Mouse (Mus musculus) CH12.LX (cell line): ENCODE data around the gene Slc44a5. TPM values are rescaled to one million over a fixed set of nuclear protein-coding genes. Genes with fewer than 3 reads are reported as not detected.

Experiments
- DNase-seq: peaks from one replicate; pipeline ENCODE4 v3.0.0-alpha.2; 2013; ENCODE audit errors: extremely low read depth
- H3K27ac ChIP-seq: 2 replicates; pipeline ENCODE4 v1.5.1; 2012; ENCODE audit warnings: low read depth, mild to moderate bottlenecking, control low read depth, moderate library complexity; ENCODE audit not compliant: insufficient read depth
- H3K27me3 ChIP-seq: replicated peaks from 2 replicates; pipeline ENCODE3; 2012; ENCODE audit warnings: inconsistent platforms
- H3K36me3 ChIP-seq, 2 experiments: replicated peaks in 1 of 2; 2 replicates each; pipeline versions ENCODE3 to v1.6.1; 2012; ENCODE audit warnings: inconsistent platforms in 1 of 2, low read length in 1 of 2, mild to moderate bottlenecking in 1 of 2, mixed read lengths in 1 of 2, moderate library complexity in 1 of 2; ENCODE audit not compliant: control insufficient read depth in 1 of 2, insufficient read depth in 1 of 2
- H3K4me1 ChIP-seq, 2 experiments: 2 replicates each; pipeline ENCODE4 v1.6.1; 2012; ENCODE audit warnings: inconsistent platforms in 1 of 2, moderate library complexity in 1 of 2; ENCODE audit not compliant: insufficient read depth in 2 of 2, control insufficient read depth in 1 of 2
- H3K4me2 ChIP-seq: 2 replicates; pipeline ENCODE4 v1.6.1; 2012; ENCODE audit warnings: low read depth, mild to moderate bottlenecking, control low read depth; ENCODE audit not compliant: poor library complexity, insufficient read depth, severe bottlenecking
- H3K4me3 ChIP-seq, 3 experiments: fragments of 150-350 bp in 1 of 3; sonication (generic) in 1 of 3; replicated peaks in 1 of 3; 2 replicates each; pipeline versions ENCODE3 to v1.5.1; 2011 to 2012; ENCODE audit warnings: low read depth in 2 of 3, low read length in 2 of 3, mild to moderate bottlenecking in 2 of 3, moderate library complexity in 2 of 3, control low read depth in 1 of 3, improper control_type of control experiment in 1 of 3, inconsistent platforms in 1 of 3, mixed read lengths in 1 of 3; ENCODE audit not compliant: poor library complexity in 1 of 3
- H3K79me2 ChIP-seq: replicated peaks from 2 replicates; pipeline ENCODE4 v1.6.1; 2012; ENCODE audit warnings: mild to moderate bottlenecking, moderate library complexity; ENCODE audit not compliant: control insufficient read depth, poor library complexity, insufficient read depth, severe bottlenecking; ENCODE audit errors: extremely low read depth
- H3K9ac ChIP-seq: 2 replicates; pipeline ENCODE4 v1.6.1; 2012; ENCODE audit warnings: low read depth, mild to moderate bottlenecking, control low read depth, moderate library complexity; ENCODE audit not compliant: insufficient read depth
- H3K9me3 ChIP-seq: replicated peaks from 2 replicates; pipeline ENCODE3; 2012; ENCODE audit warnings: low read length, inconsistent platforms, mixed read lengths
- CHD1 ChIP-seq: IDR thresholded peaks from 2 replicates; pipeline ENCODE4 v1.6.1; 2012; ENCODE audit warnings: low read depth, low read length, improper control_type of control experiment, inconsistent platforms
- CHD2 ChIP-seq: IDR thresholded peaks from 2 replicates; pipeline ENCODE4 v1.6.1; 2011; ENCODE audit warnings: low read length, improper control_type of control experiment
- CTCF ChIP-seq, 2 experiments: IDR thresholded peaks in 1 of 2; conservative IDR thresholded peaks in 1 of 2; 2 replicates each; pipeline ENCODE4 v1.5.1; 2011 to 2012; ENCODE audit warnings: low read depth in 2 of 2, low read length in 2 of 2, improper control_type of control experiment in 1 of 2, inconsistent platforms in 1 of 2, mild to moderate bottlenecking in 1 of 2, moderate library complexity in 1 of 2
- ELF1 ChIP-seq: IDR thresholded peaks from 2 replicates; pipeline ENCODE4 v1.6.1; 2014; ENCODE audit warnings: low read depth, mild to moderate bottlenecking, inconsistent platforms, low read length, improper control_type of control experiment
- ETS1 ChIP-seq: conservative IDR thresholded peaks from 2 replicates; pipeline ENCODE4 v1.6.1; 2012; ENCODE audit warnings: low read depth, mild to moderate bottlenecking, inconsistent platforms, low read length, improper control_type of control experiment, moderate library complexity
- GABPA ChIP-seq: IDR thresholded peaks from 2 replicates; pipeline ENCODE4 v1.6.1; 2012; ENCODE audit warnings: low read depth, low read length, improper control_type of control experiment, inconsistent platforms; ENCODE audit not compliant: insufficient replicate concordance
- KAT2A ChIP-seq: IDR thresholded peaks from 2 replicates; pipeline ENCODE4 v1.6.1; 2012; ENCODE audit warnings: low read length, improper control_type of control experiment, inconsistent platforms; ENCODE audit not compliant: insufficient replicate concordance
- MAX ChIP-seq: IDR thresholded peaks from 2 replicates; pipeline ENCODE4 v1.6.1; 2011; ENCODE audit warnings: low read length, improper control_type of control experiment
- MYC ChIP-seq: IDR thresholded peaks from 2 replicates; pipeline ENCODE4 v1.6.1; 2011; ENCODE audit warnings: low read depth, mild to moderate bottlenecking, improper control_type of control experiment, low read length
- NELFE ChIP-seq: IDR thresholded peaks from 2 replicates; pipeline ENCODE4 v1.6.1; 2011; ENCODE audit warnings: low read depth, low read length, improper control_type of control experiment
- PAX5 ChIP-seq: IDR thresholded peaks from 2 replicates; pipeline ENCODE4 v1.6.1; 2012; ENCODE audit warnings: low read length, inconsistent platforms, mixed read lengths
- POLR2A ChIP-seq: IDR thresholded peaks from 2 replicates; pipeline ENCODE4 v1.6.1; 2011; ENCODE audit warnings: low read depth, mild to moderate bottlenecking, improper control_type of control experiment, low read length
- POLR2AphosphoS2 ChIP-seq: IDR thresholded peaks from 2 replicates; pipeline ENCODE4 v1.6.1; 2011; ENCODE audit warnings: low read depth, low read length, improper control_type of control experiment
- USF1 ChIP-seq: IDR thresholded peaks from 2 replicates; pipeline ENCODE4 v1.6.1; 2014; ENCODE audit warnings: low read depth, mild to moderate bottlenecking, inconsistent platforms, low read length, improper control_type of control experiment
- USF2 ChIP-seq: conservative IDR thresholded peaks from 2 replicates; pipeline ENCODE4 v1.6.1; 2011; ENCODE audit warnings: low read depth, low read length, improper control_type of control experiment
- ZKSCAN1 ChIP-seq: IDR thresholded peaks from 2 replicates; pipeline ENCODE4 v1.6.1; 2012; ENCODE audit warnings: low read depth, inconsistent platforms, low read length, improper control_type of control experiment, borderline replicate concordance
- ZMIZ1 ChIP-seq: IDR thresholded peaks from 2 replicates; pipeline ENCODE4 v1.6.1; 2012; ENCODE audit warnings: low read depth, mild to moderate bottlenecking, inconsistent platforms, low read length, improper control_type of control experiment
- ZNF384 ChIP-seq: IDR thresholded peaks from 2 replicates; pipeline ENCODE4 v1.6.1; 2012; ENCODE audit warnings: low read depth, low read length, improper control_type of control experiment, inconsistent platforms
- dilution Hi-C: fragments of 300-500 bp; cut with MboI; formaldehyde crosslinking; loops from 2 replicates; pipeline ENCODE4 v1.14.3; 2020; ENCODE audit warnings: low sequenced_read_pairs; ENCODE audit not compliant: extremely low pct_unique_long_range_greater_than_20kb, extremely low pct_ligation_motif_present
- in situ Hi-C: fragments of 300-500 bp; cut with MboI; formaldehyde crosslinking; loops from 3 replicates; pipeline ENCODE4 v1.14.3; 2019; ENCODE audit warnings: low sequenced_read_pairs, low pct_ligation_motif_present, low pct_unique_long_range_greater_than_20kb, mixed read lengths
- polyA plus RNA-seq: library from polyadenylated mRNA; unstranded; fragments of >175 nt; gene quantifications from 2 replicates; pipeline ENCODE4 v1.2.1, GENCODE M21; 2012; ENCODE audit warnings: low read depth; ENCODE audit not compliant: insufficient read length
- total RNA-seq, 2 experiments: library from RNA; depleted of rRNA; stranded (reverse); fragments of 300-350 nt in 1 of 2; fragments of >200 nt in 1 of 2; gene quantifications; 2 replicates each; pipeline ENCODE4 v1.2.3; 2012 to 2014

The Slc44a5 gene
- total and polyA plus RNA-seq, 3 experiments = not detected

DNA sequence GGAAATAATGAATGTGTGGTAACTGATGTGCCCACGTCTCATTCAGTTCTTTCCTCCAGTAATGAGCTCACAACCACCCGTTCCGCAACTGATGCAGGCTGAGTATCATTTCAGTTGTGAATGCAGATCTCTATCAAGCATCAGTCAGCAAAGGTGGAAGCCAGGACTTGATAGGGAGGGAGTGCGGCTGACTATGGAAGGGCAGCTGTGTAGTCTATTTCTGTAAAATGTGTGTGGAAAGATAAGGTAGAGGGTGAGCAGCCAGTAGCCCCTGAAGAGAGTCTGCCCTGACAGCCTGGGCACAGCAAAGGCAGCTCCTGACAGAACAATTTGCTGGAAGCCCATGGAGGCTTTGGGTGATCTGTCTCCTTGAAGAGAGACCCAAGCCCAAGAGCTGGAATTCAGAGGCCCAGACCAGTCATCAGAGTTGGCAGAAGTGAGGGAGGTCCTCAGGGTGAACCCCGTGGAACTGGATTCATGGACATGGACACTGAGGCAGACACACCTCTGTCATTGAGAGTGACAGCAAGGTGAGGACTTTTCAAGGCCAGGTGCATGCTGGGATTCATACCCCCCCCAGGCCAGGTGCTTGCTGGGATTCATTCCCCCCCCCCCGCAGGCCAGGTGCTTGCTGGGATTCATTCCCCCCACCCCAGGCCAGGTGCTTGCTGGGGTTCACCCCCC lies 157.3 kb downstream of the Slc44a5 start:
- H3K9me3 ChIP-seq = no peaks in the 10 kb centered on the region
- no peak for DNase-seq
- no peaks in the 10 kb centered on the region for H3K79me2 ChIP-seq
- no peak overlapping the region for H3K9ac ChIP-seq
- no peak overlapping the region for H3K4me3 ChIP-seq
- no peaks in the 10 kb centered on the region for H3K27me3 ChIP-seq
- dilution Hi-C loops (no loop called here), in situ Hi-C loops (no loop called here)
- no peaks in the 10 kb centered on the region for H3K36me3 ChIP-seq
- H3K27ac ChIP-seq = no peak overlapping the region
- TF ChIP-seq CHD1 (no peak), ZKSCAN1 (no peak), CHD2 (no peak), KAT2A (no peak), USF1 (no peak), USF2 (no peak), MAX (no peak), ETS1 (no peak), POLR2AphosphoS2 (no peak), ZNF384 (no peak), PAX5 (no peak), POLR2A (no peak), ZMIZ1 (no peak), ELF1 (no peak), CTCF (conservative IDR thresholded peaks at IDR 0.05 in 1 of 2, IDR thresholded peaks at IDR 0.05 in 1 of 2; ENCODE audit: low read depth in 2 of 2, low read length in 2 of 2) (no peak), GABPA (no peak)
- H3K4me1 ChIP-seq = peaks cover 0 to 9% of the 10 kb centered on the region in 2 experiments; a peak in 3 of 4 replicates
- no peak overlapping the region for H3K4me2 ChIP-seq

DNA sequence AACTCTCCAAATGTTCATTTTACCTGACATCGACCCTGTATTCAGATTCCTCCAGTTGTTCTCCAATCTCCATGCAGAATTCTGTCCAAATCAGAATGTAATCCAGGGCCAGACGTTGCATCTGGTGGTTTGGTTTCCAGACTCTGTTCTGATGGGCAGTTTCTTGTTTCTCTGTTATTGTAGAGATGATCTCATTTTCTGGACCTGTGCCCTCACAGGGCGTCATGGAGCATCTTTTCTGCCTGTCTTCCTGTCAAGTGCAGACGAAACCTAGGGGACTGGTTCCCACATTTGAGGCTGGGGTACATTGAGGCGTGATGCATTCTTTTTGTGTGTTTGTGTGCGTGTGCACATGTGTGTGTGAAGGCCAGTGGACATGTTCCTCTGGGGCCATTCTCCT lies 160.8 kb downstream of the Slc44a5 start:
- Histone ChIP-seq H3K4me3 (no peak overlapping the region), H3K36me3 (no peaks in the 10 kb centered on the region), H3K27me3 (no peaks in the 10 kb centered on the region), H3K9me3 (no peaks in the 10 kb centered on the region), H3K27ac (no peak overlapping the region), H3K4me1 (peaks cover 0 to 15% of the 10 kb centered on the region in 2 experiments; a peak in 3 of 4 replicates), H3K9ac (no peak overlapping the region), H3K4me2 (no peak overlapping the region; the same call in 1 of the 2 replicates), H3K79me2 (no peaks in the 10 kb centered on the region)
- dilution Hi-C loops (no loop called here), in situ Hi-C loops (no loop called here)
- TF ChIP-seq NELFE = no peak
- TF ChIP-seq MYC = no peak
- no peak for TF ChIP-seq CHD1
- DNase-seq = no peak
